Mouse (Mus musculus) ES-E14 (cell line): ENCODE measurements around the gene Nfatc4. TPM values are rescaled to one million over a fixed set of nuclear protein-coding genes. Genes with fewer than 3 reads are reported as not detected.

ENCODE experiments used
- DNase-seq: peaks from one replicate; pipeline ENCODE4 v3.0.0-alpha.2; 2013; ENCODE audit warnings: low read depth, low spot score
- H3K27ac ChIP-seq: 2 replicates; pipeline ENCODE4 v1.5.1; 2012; ENCODE audit warnings: low read depth, mild to moderate bottlenecking, low read length, moderate library complexity, mixed read lengths; ENCODE audit not compliant: poor library complexity, insufficient read depth, severe bottlenecking
- H3K36me3 ChIP-seq: 2 replicates; pipeline ENCODE4 v1.6.1; 2012; ENCODE audit warnings: mild to moderate bottlenecking, low read length, moderate library complexity, mixed read lengths; ENCODE audit not compliant: control insufficient read depth, poor library complexity, insufficient read depth, severe bottlenecking
- H3K4me1 ChIP-seq, 2 experiments: fragments of 150-350 bp in 1 of 2; sonication (generic) in 1 of 2; 2 replicates each; pipeline ENCODE4 v1.6.1; 2012; ENCODE audit warnings: low read length in 2 of 2, mild to moderate bottlenecking in 1 of 2, mixed read lengths in 1 of 2; ENCODE audit not compliant: control insufficient read depth in 2 of 2, insufficient read depth in 2 of 2, poor library complexity in 1 of 2
- H3K4me3 ChIP-seq, 2 experiments: fragments of 150-350 bp in 1 of 2; sonication (generic) in 1 of 2; 2 replicates each; pipeline ENCODE4 v1.5.1; 2012; ENCODE audit warnings: low read length in 2 of 2, low read depth in 1 of 2, mild to moderate bottlenecking in 1 of 2, mixed read lengths in 1 of 2; ENCODE audit not compliant: insufficient read depth in 1 of 2, poor library complexity in 1 of 2, severe bottlenecking in 1 of 2
- H3K9ac ChIP-seq: 2 replicates; pipeline ENCODE4 v1.6.1; 2012; ENCODE audit warnings: low read depth, mild to moderate bottlenecking, low read length, mixed read lengths; ENCODE audit not compliant: poor library complexity, insufficient read depth, severe bottlenecking
- H3K9me3 ChIP-seq: fragments of 150-350 bp; sonication (generic); 2 replicates; pipeline ENCODE4 v1.6.1; 2012; ENCODE audit warnings: low read depth, mild to moderate bottlenecking, low read length; ENCODE audit not compliant: control insufficient read depth, insufficient read depth
- CHD2 ChIP-seq: IDR thresholded peaks from 2 replicates; pipeline ENCODE4 v1.6.1; 2014; ENCODE audit warnings: mild to moderate bottlenecking, low read depth, low read length, inconsistent platforms
- HCFC1 ChIP-seq: IDR thresholded peaks from 2 replicates; pipeline ENCODE4 v1.6.1; 2012; ENCODE audit warnings: low read length, inconsistent platforms, borderline replicate concordance; ENCODE audit not compliant: insufficient read depth
- MAFK ChIP-seq: IDR thresholded peaks from 2 replicates; pipeline ENCODE4 v1.6.1; 2014; ENCODE audit warnings: mild to moderate bottlenecking, low read depth, low read length, inconsistent platforms; ENCODE audit not compliant: insufficient read depth
- ZC3H11A ChIP-seq: IDR thresholded peaks from 2 replicates; pipeline ENCODE4 v1.6.1; 2012; ENCODE audit warnings: low read depth, mild to moderate bottlenecking, inconsistent platforms, low read length, borderline replicate concordance
- ZNF384 ChIP-seq: IDR thresholded peaks from 2 replicates; pipeline ENCODE4 v1.6.1; 2012; ENCODE audit warnings: low read depth, low read length, inconsistent platforms
- in situ Hi-C, 2 experiments: fragments of 600-800 bp; cut with MboI; formaldehyde crosslinking; loops; one replicate each; pipeline ENCODE4 v1.15.1; 2025; ENCODE audit warnings: low sequenced_read_pairs in 2 of 2, inconsistent platforms in 1 of 2; ENCODE audit not compliant: unreplicated experiment in 2 of 2
- total RNA-seq: library from RNA; depleted of rRNA; stranded (reverse); fragments of 300-350 nt; gene quantifications from 2 replicates; pipeline ENCODE4 v1.2.3, GENCODE M21; 2012

The Nfatc4 gene
- total RNA-seq, 1 experiment: 6.4 TPM

DNA sequence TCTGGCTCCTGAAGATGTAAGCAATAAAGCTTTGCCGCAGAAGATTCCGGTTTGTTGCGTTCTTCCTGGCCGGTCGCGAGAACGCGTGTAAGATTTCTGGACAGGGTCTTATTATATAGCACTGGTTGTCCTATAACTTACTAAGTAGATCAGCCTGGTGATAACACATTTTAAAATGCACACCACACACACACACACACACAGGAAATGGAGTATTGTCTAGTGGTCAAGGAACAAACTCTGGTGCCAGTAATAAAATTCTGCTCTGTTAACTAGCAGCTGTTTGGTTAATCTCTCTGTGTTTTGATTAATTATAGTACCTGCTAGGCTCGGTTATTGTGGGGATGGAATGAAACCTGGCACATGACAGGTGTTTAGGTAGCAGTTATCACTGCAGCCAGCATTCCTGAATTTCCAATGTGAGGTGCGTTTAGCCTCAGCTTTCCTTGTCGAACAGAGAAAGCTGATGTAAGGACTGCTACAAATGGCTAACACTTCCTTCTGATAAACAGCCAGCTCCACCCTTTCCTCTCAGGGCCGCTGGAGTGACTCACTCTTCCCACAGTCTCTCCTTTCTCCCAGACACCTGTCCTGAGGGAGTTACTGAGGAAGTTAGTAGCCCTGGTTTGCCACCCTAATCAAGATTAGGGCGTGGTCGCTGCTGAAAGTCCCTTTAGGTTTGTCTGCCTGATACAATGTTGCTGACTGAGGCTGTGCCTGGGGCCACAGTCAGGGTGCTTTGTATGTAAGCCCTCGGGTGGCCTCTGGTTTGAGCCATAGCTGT lies 27.4 kb upstream of the Nfatc4 start:
- in situ Hi-C loops: no loop called here
- H3K9me3 ChIP-seq: peaks cover 4% of the 10 kb centered on the region; the same call in 1 of the 2 replicates
- no peak overlapping the region for H3K9ac ChIP-seq
- H3K27ac ChIP-seq: no peak overlapping the region
- H3K4me1 ChIP-seq: no peaks in the 10 kb centered on the region
- H3K36me3 ChIP-seq: no peaks in the 10 kb centered on the region
- no peak for DNase-seq
- no peak for TF ChIP-seq ZNF384
- TF ChIP-seq MAFK: no peak
- TF ChIP-seq ZC3H11A: no peak
- no peak for TF ChIP-seq CHD2
- TF ChIP-seq HCFC1: no peak
- no peak overlapping the region for H3K4me3 ChIP-seq

DNA sequence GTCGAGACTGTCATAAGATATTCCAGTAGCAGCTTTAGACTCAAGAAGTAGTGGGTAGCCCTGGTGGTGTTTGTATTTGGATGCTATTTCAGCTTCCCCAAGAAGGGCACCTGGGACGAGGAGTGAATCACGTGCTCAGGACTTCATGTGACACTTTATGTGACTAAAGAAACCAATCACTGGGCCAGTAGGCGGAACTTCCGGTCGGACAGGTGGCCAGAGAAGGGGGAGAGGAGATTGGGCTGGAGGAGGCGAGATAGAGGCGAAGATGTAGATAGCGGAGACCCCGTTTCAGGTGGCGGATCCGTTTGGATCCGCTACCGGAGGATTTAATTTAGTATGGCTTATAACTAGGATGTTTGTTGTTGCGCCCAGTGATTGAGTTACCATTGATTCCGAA lies 8.1 kb upstream of the Nfatc4 start:
- no peak overlapping the region for H3K27ac ChIP-seq
- in situ Hi-C loops: no loop called here
- H3K4me3 ChIP-seq: peak overlapping the region; percentile 62 to 64
- DNase-seq: no peak
- no peaks in the 10 kb centered on the region for H3K36me3 ChIP-seq
- peak overlapping the region; percentile 66 for H3K9ac ChIP-seq
- peaks cover 2% of the 10 kb centered on the region; the same call in 1 of the 2 replicates for H3K9me3 ChIP-seq
- H3K4me1 ChIP-seq: peaks cover 0 to 5% of the 10 kb centered on the region in 2 experiments; a peak in 1 of 4 replicates
- no peak for TF ChIP-seq HCFC1
- TF ChIP-seq ZC3H11A: no peak
- TF ChIP-seq MAFK: no peak
- TF ChIP-seq ZNF384: no peak
- no peak for TF ChIP-seq CHD2

DNA sequence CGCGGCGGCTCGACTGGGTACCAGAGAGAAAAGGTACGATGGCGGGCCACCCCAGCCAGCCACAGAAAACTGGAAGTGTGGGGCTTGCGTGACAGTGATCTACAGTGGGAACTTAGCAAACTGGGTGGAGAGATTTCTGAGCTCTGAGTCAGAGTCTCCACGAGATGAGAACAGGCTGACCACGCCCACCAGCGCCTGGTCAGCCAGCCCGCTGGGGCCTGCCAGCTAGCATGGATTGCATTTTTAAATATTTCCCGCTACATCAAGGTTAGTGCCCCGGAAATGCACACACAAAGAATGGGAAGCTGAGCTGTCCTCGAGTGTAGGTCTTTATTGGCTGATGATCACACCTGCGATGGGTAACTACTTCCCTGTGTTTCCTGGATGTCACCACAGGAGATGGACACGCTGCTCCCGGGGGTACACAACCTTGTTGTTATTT lies 7.6 kb upstream of the Nfatc4 start:
- peak overlapping the region; percentile 66 for H3K9ac ChIP-seq
- H3K9me3 ChIP-seq: peaks cover 2% of the 10 kb centered on the region; the same call in 1 of the 2 replicates
- no peak for TF ChIP-seq HCFC1
- TF ChIP-seq ZNF384: no peak
- no peak for TF ChIP-seq MAFK
- no peak for TF ChIP-seq ZC3H11A
- TF ChIP-seq CHD2: no peak
- in situ Hi-C loops: no loop called here
- no peak for DNase-seq
- peaks cover 0 to 5% of the 10 kb centered on the region in 2 experiments; a peak in 1 of 4 replicates for H3K4me1 ChIP-seq
- no peak overlapping the region; the same call in 1 of the 2 replicates for H3K27ac ChIP-seq
- H3K36me3 ChIP-seq: no peaks in the 10 kb centered on the region
- peak overlapping the region; percentile 62 to 64 for H3K4me3 ChIP-seq

DNA sequence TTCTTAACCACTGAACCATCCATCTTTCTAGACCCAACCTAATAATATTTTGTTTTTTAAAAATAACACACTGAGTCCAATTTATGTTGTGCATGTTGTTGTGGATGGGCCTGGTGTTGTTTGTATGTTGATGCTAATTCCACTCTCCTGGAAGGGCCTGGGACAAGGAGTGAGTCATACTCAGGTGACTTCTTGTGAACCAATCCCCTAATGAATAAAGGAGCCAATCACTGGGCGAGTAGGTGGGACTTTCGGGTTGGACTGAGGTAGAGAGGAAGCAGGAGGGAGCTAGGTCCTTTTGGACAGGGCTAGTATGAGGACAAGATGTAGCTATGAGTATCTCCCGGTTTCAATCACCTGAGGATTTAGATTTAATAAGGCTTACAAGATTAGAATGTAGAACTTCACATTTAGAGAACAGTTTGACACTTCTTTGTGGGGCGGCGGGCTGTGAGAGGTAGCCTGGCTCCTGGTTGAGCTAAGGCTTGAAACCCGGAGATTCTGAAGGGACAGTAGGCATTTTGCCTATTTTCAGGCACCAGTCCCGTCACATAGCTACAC lies 3.0 kb upstream of the Nfatc4 start:
- no peaks in the 10 kb centered on the region for H3K36me3 ChIP-seq
- H3K4me3 ChIP-seq: no peak overlapping the region
- no peak overlapping the region for H3K27ac ChIP-seq
- in situ Hi-C loops: no loop called here
- no peaks in the 10 kb centered on the region for H3K9me3 ChIP-seq
- no peak for DNase-seq
- peaks cover 0 to 5% of the 10 kb centered on the region in 2 experiments; a peak in 1 of 4 replicates for H3K4me1 ChIP-seq
- H3K9ac ChIP-seq: no peak overlapping the region
- TF ChIP-seq HCFC1 (no peak), CHD2 (no peak), ZNF384 (no peak), ZC3H11A (no peak), MAFK (no peak)
